Mouse (Mus musculus): ENCODE results near the gene Pias3. TPM values are rescaled to one million over a fixed set of nuclear protein-coding genes. Genes with fewer than 3 reads are reported as not detected.
A peak's percentile ranks its signal among the peaks of the same experiment; 100 is the strongest.

Pias3 gene
- polyA plus RNA-seq, 1 experiment, result 43.5 TPM

GRCm38 (mm10) chr3:96701003-96701402, 4.8 kb downstream of the Pias3 start:
- Histone ChIP-seq H3K27ac (ENCODE audit: insufficient read depth, low read depth, low read length) (no peak overlapping the region), H3K4me1 (ENCODE audit: control insufficient read depth, insufficient read depth, low read length) (peaks cover 2% of the 10 kb centered on the region), H3K4me3 (ENCODE audit: insufficient read depth, low read length) (no peak overlapping the region)
- no peak for TF ChIP-seq CTCF (IDR thresholded peaks at IDR 0.05; ENCODE audit: low read depth, low read length)
- no peak for TF ChIP-seq POLR2A (IDR thresholded peaks at IDR 0.05; ENCODE audit: borderline replicate concordance, low read depth, low read length)

GRCm38 (mm10) chr3:96704778-96705177, 8.6 kb downstream of the Pias3 start:
- Histone ChIP-seq H3K4me3 (ENCODE audit: insufficient read depth, low read length) (no peak overlapping the region), H3K27ac (ENCODE audit: insufficient read depth, low read depth, low read length) (no peak overlapping the region), H3K4me1 (ENCODE audit: control insufficient read depth, insufficient read depth, low read length) (peaks cover 2% of the 10 kb centered on the region; the same call in 1 of the 2 replicates)
- TF ChIP-seq CTCF (IDR thresholded peaks at IDR 0.05; ENCODE audit: low read depth, low read length) (peak; percentile 60), POLR2A (IDR thresholded peaks at IDR 0.05; ENCODE audit: borderline replicate concordance, low read depth, low read length) (no peak)

- H3K27ac ChIP-seq (ENCODE audit: insufficient read depth, low read depth, low read length), result no peak overlapping the region
- H3K4me3 ChIP-seq (ENCODE audit: insufficient read depth, low read length), result no peak overlapping the region
- H3K4me1 ChIP-seq (ENCODE audit: control insufficient read depth, insufficient read depth, low read length), result peaks cover 2% of the 10 kb centered on the region; the same call in 1 of the 2 replicates
- TF ChIP-seq POLR2A (IDR thresholded peaks at IDR 0.05; ENCODE audit: borderline replicate concordance, low read depth, low read length) (no peak), CTCF (IDR thresholded peaks at IDR 0.05; ENCODE audit: low read depth, low read length) (no peak)
Measured at GRCm38 (mm10) chr3:96706217-96706616, 10.0 kb downstream of the Pias3 start.

- Histone ChIP-seq H3K4me3 (ENCODE audit: insufficient read depth, low read length) (no peak overlapping the region), H3K4me1 (ENCODE audit: control insufficient read depth, insufficient read depth, low read length) (peaks cover 2% of the 10 kb centered on the region; the same call in 1 of the 2 replicates), H3K27ac (ENCODE audit: insufficient read depth, low read depth, low read length) (no peak overlapping the region)
- TF ChIP-seq CTCF (IDR thresholded peaks at IDR 0.05; ENCODE audit: low read depth, low read length), result no peak
- TF ChIP-seq POLR2A (IDR thresholded peaks at IDR 0.05; ENCODE audit: borderline replicate concordance, low read depth, low read length), result no peak
Measured at GRCm38 (mm10) chr3:96706984-96707383, 10.8 kb downstream of the Pias3 start.

GRCm38 (mm10) chr3:96707903-96708683, 11.9 kb downstream of the Pias3 start, which contains the start of gene Nudt17:
Nudt17 (minus strand) TSS chr3:96708562.
- no peak within 1 kb of the TSS for H3K27ac ChIP-seq (ENCODE audit: insufficient read depth, low read depth, low read length)
- peak within 1 kb of the TSS; percentile 67 for H3K4me3 ChIP-seq (ENCODE audit: insufficient read depth, low read length)
- peaks cover 2% of the 10 kb centered on the region; the same call in 1 of the 2 replicates for H3K4me1 ChIP-seq (ENCODE audit: control insufficient read depth, insufficient read depth, low read length)
- no peak for TF ChIP-seq POLR2A (IDR thresholded peaks at IDR 0.05; ENCODE audit: borderline replicate concordance, low read depth, low read length)
- peak; percentile 87 for TF ChIP-seq CTCF (IDR thresholded peaks at IDR 0.05; ENCODE audit: low read depth, low read length)

GRCm38 (mm10) chr3:96708684-96709064, 12.5 kb downstream of the Pias3 start:
- peaks cover 2% of the 10 kb centered on the region; the same call in 1 of the 2 replicates for H3K4me1 ChIP-seq (ENCODE audit: control insufficient read depth, insufficient read depth, low read length)
- H3K27ac ChIP-seq (ENCODE audit: insufficient read depth, low read depth, low read length), result no peak overlapping the region
- no peak overlapping the region for H3K4me3 ChIP-seq (ENCODE audit: insufficient read depth, low read length)
- TF ChIP-seq CTCF (IDR thresholded peaks at IDR 0.05; ENCODE audit: low read depth, low read length), result no peak
- TF ChIP-seq POLR2A (IDR thresholded peaks at IDR 0.05; ENCODE audit: borderline replicate concordance, low read depth, low read length), result no peak

- Histone ChIP-seq H3K4me1 (ENCODE audit: control insufficient read depth, insufficient read depth, low read length) (peaks cover 11% of the 10 kb centered on the region), H3K4me3 (ENCODE audit: insufficient read depth, low read length) (no peak overlapping the region), H3K27ac (ENCODE audit: insufficient read depth, low read depth, low read length) (no peak overlapping the region)
- TF ChIP-seq POLR2A (IDR thresholded peaks at IDR 0.05; ENCODE audit: borderline replicate concordance, low read depth, low read length), result no peak
- no peak for TF ChIP-seq CTCF (IDR thresholded peaks at IDR 0.05; ENCODE audit: low read depth, low read length)
Measured at GRCm38 (mm10) chr3:96714286-96714685, 18.1 kb downstream of the Pias3 start.

GRCm38 (mm10) chr3:96715854-96716253, 19.7 kb downstream of the Pias3 start:
- TF ChIP-seq POLR2A (IDR thresholded peaks at IDR 0.05; ENCODE audit: borderline replicate concordance, low read depth, low read length), result no peak
- no peak for TF ChIP-seq CTCF (IDR thresholded peaks at IDR 0.05; ENCODE audit: low read depth, low read length)
- Histone ChIP-seq H3K27ac (ENCODE audit: insufficient read depth, low read depth, low read length) (peak overlapping the region; percentile 45; the same call in 1 of the 2 replicates), H3K4me3 (ENCODE audit: insufficient read depth, low read length) (no peak overlapping the region), H3K4me1 (ENCODE audit: control insufficient read depth, insufficient read depth, low read length) (peaks cover 11% of the 10 kb centered on the region)

GRCm38 (mm10) chr3:96719173-96719572, 23.0 kb downstream of the Pias3 start:
- TF ChIP-seq POLR2A (IDR thresholded peaks at IDR 0.05; ENCODE audit: borderline replicate concordance, low read depth, low read length), result no peak
- peak; percentile 43 for TF ChIP-seq CTCF (IDR thresholded peaks at IDR 0.05; ENCODE audit: low read depth, low read length)
- H3K4me1 ChIP-seq (ENCODE audit: control insufficient read depth, insufficient read depth, low read length), result peaks cover 15% of the 10 kb centered on the region
- no peak overlapping the region for H3K27ac ChIP-seq (ENCODE audit: insufficient read depth, low read depth, low read length)
- no peak overlapping the region for H3K4me3 ChIP-seq (ENCODE audit: insufficient read depth, low read length)

- H3K27ac ChIP-seq (ENCODE audit: insufficient read depth, low read depth, low read length), result peak within 1 kb of the TSS; percentile 85
- TF ChIP-seq POLR2A (IDR thresholded peaks at IDR 0.05; ENCODE audit: borderline replicate concordance, low read depth, low read length) (no peak), CTCF (IDR thresholded peaks at IDR 0.05; ENCODE audit: low read depth, low read length) (no peak)
- peak within 1 kb of the TSS; percentile 95 for H3K4me3 ChIP-seq (ENCODE audit: insufficient read depth, low read length)
- peaks cover 39% of the 10 kb centered on the region for H3K4me1 ChIP-seq (ENCODE audit: control insufficient read depth, insufficient read depth, low read length)
Measured at GRCm38 (mm10) chr3:96727343-96727827, 31.2 kb downstream of the Pias3 start, which contains the start of the genes Polr3c and Rnf115. Polr3c (minus strand) TSS chr3:96727628. Rnf115 (plus strand) TSS chr3:96727664.

Measured in bone marrow macrophage, adult 2 months (primary cell).